Mouse (Mus musculus): ENCODE data around the gene Gm21970.

GRCm38 (mm10) chr16:91346491-91346890 lies 45.0 kb upstream of the Gm21970 start:
- TF ChIP-seq CTCF (IDR thresholded peaks at IDR 0.05; ENCODE audit: extremely low read depth, insufficient read depth, low read length): no peak
- no peak for TF ChIP-seq POLR2A (IDR thresholded peaks at IDR 0.05; ENCODE audit: extremely low read depth, insufficient read depth, low read length)
